Mouse (Mus musculus) thymus, adult 2 months (tissue): Measurements from ENCODE around the gene Scn10a. TPM values are rescaled to one million over a fixed set of nuclear protein-coding genes. Genes with fewer than 3 reads are reported as not detected.

Experiments
- DNase-seq: peaks from one replicate; pipeline ENCODE4 v3.0.0; 2021
- H3K27ac ChIP-seq: fragments of 200-500 bp; 2 replicates; pipeline ENCODE4 v1.5.1; 2012; ENCODE audit warnings: low read length, control low read depth; ENCODE audit not compliant: control insufficient read depth, insufficient read depth
- H3K27me3 ChIP-seq: fragments of 200-500 bp; 2 replicates; pipeline ENCODE4 v1.6.1; 2012; ENCODE audit warnings: mild to moderate bottlenecking, low read length, moderate library complexity, mixed read lengths; ENCODE audit not compliant: control insufficient read depth, insufficient read depth
- H3K36me3 ChIP-seq: fragments of 200-500 bp; 2 replicates; pipeline ENCODE4 v1.6.1; 2012; ENCODE audit warnings: mild to moderate bottlenecking, low read length, moderate library complexity; ENCODE audit not compliant: control insufficient read depth, insufficient read depth
- H3K4me1 ChIP-seq: fragments of 200-500 bp; replicated peaks from 2 replicates; pipeline ENCODE4 v1.6.1; 2012; ENCODE audit warnings: low read length; ENCODE audit not compliant: control insufficient read depth, insufficient read depth
- H3K4me3 ChIP-seq: fragments of 200-500 bp; 2 replicates; pipeline ENCODE4 v1.5.1; 2012; ENCODE audit warnings: mild to moderate bottlenecking, low read length, control low read depth, moderate library complexity; ENCODE audit not compliant: control insufficient read depth, insufficient read depth
- CTCF ChIP-seq: fragments of 200-500 bp; IDR thresholded peaks from 2 replicates; pipeline ENCODE4 v1.5.1; 2012; ENCODE audit warnings: mild to moderate bottlenecking, control low read depth, low read length, moderate library complexity, borderline replicate concordance; ENCODE audit not compliant: control insufficient read depth, poor library complexity, insufficient read depth; ENCODE audit errors: extremely low read depth
- POLR2A ChIP-seq: fragments of 200-500 bp; IDR thresholded peaks from 2 replicates; pipeline ENCODE4 v1.6.1; 2012; ENCODE audit warnings: mild to moderate bottlenecking, low read length, control low read depth, moderate library complexity; ENCODE audit not compliant: control insufficient read depth, poor library complexity, insufficient read depth; ENCODE audit errors: extremely low read depth
- WGBS: fragments of 180-500 bp; shearing (Covaris S2); methylation state at CpG from one replicate; pipeline ENCODE4 v1.1.7; 2018; 5-methylcytosine and 5-hydroxymethylcytosine counted together
- polyA plus RNA-seq: library from polyadenylated mRNA; depleted of rRNA; stranded (reverse); fragments of >200 nt; gene quantifications from 2 replicates; pipeline ENCODE4 v1.2.3, GENCODE M21; 2012

Gene Scn10a
- polyA plus RNA-seq, 1 experiment, result 0.20 TPM

GRCm38 (mm10) chr9:119653758-119654157 lies 65.4 kb downstream of the Scn10a start:
- 60% methylated on average over 5 of the region's 5 CpGs for WGBS
- no peak overlapping the region for H3K27ac ChIP-seq
- H3K4me3 ChIP-seq, result no peak overlapping the region
- H3K36me3 ChIP-seq, result no peaks in the 10 kb centered on the region
- no peaks in the 10 kb centered on the region for H3K27me3 ChIP-seq
- TF ChIP-seq CTCF, result no peak
- no peak for TF ChIP-seq POLR2A
- DNase-seq, result no peak
- no peaks in the 10 kb centered on the region for H3K4me1 ChIP-seq

GRCm38 (mm10) chr9:119646942-119647547 lies 72.1 kb downstream of the Scn10a start:
- H3K36me3 ChIP-seq, result no peaks in the 10 kb centered on the region
- 62% methylated on average over 8 of the region's 8 CpGs for WGBS
- H3K27me3 ChIP-seq, result no peaks in the 10 kb centered on the region
- no peak overlapping the region for H3K4me3 ChIP-seq
- H3K27ac ChIP-seq, result no peak overlapping the region
- TF ChIP-seq POLR2A (no peak), CTCF (peak; percentile 86; the same call in 1 of the 2 replicates)
- no peaks in the 10 kb centered on the region for H3K4me1 ChIP-seq
- peak; percentile 76 for DNase-seq

- no peak for DNase-seq
- H3K4me3 ChIP-seq, result no peak overlapping the region
- no peaks in the 10 kb centered on the region for H3K36me3 ChIP-seq
- H3K27ac ChIP-seq, result no peak overlapping the region
- TF ChIP-seq POLR2A (no peak), CTCF (no peak)
- H3K27me3 ChIP-seq, result no peaks in the 10 kb centered on the region
- WGBS, result 81% methylated on average over 6 of the region's 6 CpGs
- no peaks in the 10 kb centered on the region for H3K4me1 ChIP-seq
Observed at GRCm38 (mm10) chr9:119641985-119642384, 77.1 kb downstream of the Scn10a start.

GRCm38 (mm10) chr9:119634216-119634843 lies 84.8 kb downstream of the Scn10a start:
- no peak for DNase-seq
- Histone ChIP-seq H3K27ac (no peak overlapping the region), H3K4me3 (no peak overlapping the region), H3K36me3 (no peaks in the 10 kb centered on the region), H3K4me1 (no peaks in the 10 kb centered on the region), H3K27me3 (no peaks in the 10 kb centered on the region)
- WGBS, result 78% methylated on average over 11 of the region's 11 CpGs
- TF ChIP-seq CTCF (no peak), POLR2A (no peak)

- Histone ChIP-seq H3K4me3 (no peak overlapping the region), H3K27ac (no peak overlapping the region), H3K36me3 (no peaks in the 10 kb centered on the region), H3K27me3 (no peaks in the 10 kb centered on the region), H3K4me1 (no peaks in the 10 kb centered on the region)
- no peak for DNase-seq
- TF ChIP-seq POLR2A, result no peak
- no peak for TF ChIP-seq CTCF
- WGBS, result 89% methylated on average over 5 of the region's 5 CpGs
Observed at GRCm38 (mm10) chr9:119633475-119633874, 85.6 kb downstream of the Scn10a start.

GRCm38 (mm10) chr9:119632801-119633200 lies 86.3 kb downstream of the Scn10a start:
- H3K36me3 ChIP-seq, result no peaks in the 10 kb centered on the region
- 61% methylated on average over 12 of the region's 12 CpGs for WGBS
- H3K27ac ChIP-seq, result no peak overlapping the region
- no peak overlapping the region for H3K4me3 ChIP-seq
- H3K27me3 ChIP-seq, result no peaks in the 10 kb centered on the region
- no peak for DNase-seq
- no peaks in the 10 kb centered on the region for H3K4me1 ChIP-seq
- no peak for TF ChIP-seq CTCF
- TF ChIP-seq POLR2A, result no peak
